Mouse (Mus musculus) T-helper 1 cell (primary cell): ENCODE data around the gene Chst2.

Experiments
- in situ Hi-C: fragments of 300-600 bp; cut with MboI, MseI; formaldehyde crosslinking; loops from one replicate; pipeline ENCODE4 v1.15.1; 2025; ENCODE audit warnings: high pct_unique_total_duplicates

The Chst2 gene

GRCm38 (mm10) chr9:95406571-95407561, at the start of gene Chst2:
TSS of gene Chst2 (minus strand) at chr9:95406722.
- in situ Hi-C loops: no loop called here

GRCm38 (mm10) chr9:95451931-95452330, 45.4 kb upstream of the Chst2 start:
- in situ Hi-C loops: no loop called here

- in situ Hi-C loops: no loop called here
These were observed 44.1 kb upstream of the Chst2 start for GRCm38 (mm10) chr9:95450586-95450985.

- in situ Hi-C loops: no loop called here
These were observed 35.8 kb upstream of the Chst2 start for GRCm38 (mm10) chr9:95442321-95442731.

- in situ Hi-C loops: no loop called here
These were observed 31.4 kb upstream of the Chst2 start for GRCm38 (mm10) chr9:95437883-95438282.

DNA sequence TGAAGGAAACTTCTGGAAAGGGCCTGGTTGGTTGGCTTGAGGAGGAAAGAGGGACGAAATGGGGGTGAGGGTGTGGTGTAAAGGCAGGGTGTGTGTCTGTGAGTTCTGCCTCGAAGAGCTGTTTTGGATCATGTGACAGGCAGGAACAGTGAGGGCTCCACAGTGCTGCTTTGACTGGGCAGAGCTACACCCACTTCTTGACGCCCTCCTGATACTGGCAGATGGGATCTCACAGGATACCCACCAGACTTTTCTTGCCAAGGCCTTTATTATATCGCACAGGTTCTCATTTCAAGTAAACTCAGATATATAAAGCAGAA, 29.7 kb upstream of the Chst2 start:
- in situ Hi-C loops: no loop called here

DNA sequence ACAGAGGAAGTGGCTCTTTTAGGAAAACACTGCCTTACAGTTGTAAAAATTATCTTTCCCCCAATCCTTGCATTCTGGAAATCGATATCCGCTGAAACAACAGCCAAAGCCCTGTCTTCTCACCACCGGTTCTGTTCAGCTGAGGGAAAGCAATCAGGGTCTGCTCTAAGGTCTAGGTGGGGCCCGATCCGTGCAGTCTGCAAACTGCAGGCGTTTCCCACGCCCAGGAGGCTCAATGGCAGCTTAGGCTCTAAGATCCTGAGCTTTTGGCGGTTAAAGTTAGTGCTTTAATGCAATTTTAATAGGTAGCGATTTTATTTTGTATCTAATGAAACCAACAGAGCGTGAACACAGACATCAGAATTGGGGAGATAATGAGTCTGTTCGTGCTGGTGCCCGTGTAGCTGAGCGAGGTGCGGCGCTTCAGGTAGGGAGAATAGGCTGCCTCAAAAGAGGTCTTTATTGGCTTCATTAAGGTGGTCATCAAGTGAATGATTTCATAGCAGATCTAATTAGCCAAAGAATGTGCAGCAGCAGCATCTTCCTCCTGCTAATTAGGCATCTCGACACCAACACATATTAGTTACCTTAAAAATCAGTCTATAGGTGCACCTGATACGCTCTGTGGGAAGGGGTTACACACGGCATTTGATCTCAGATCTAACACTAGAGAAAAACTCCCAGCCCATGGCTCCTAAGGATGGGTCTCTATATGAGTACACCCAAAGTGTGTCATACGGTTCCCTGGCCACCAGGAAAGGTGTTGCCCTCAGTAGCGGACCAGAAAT, 29.2 kb upstream of the Chst2 start:
- in situ Hi-C loops: no loop called here

DNA sequence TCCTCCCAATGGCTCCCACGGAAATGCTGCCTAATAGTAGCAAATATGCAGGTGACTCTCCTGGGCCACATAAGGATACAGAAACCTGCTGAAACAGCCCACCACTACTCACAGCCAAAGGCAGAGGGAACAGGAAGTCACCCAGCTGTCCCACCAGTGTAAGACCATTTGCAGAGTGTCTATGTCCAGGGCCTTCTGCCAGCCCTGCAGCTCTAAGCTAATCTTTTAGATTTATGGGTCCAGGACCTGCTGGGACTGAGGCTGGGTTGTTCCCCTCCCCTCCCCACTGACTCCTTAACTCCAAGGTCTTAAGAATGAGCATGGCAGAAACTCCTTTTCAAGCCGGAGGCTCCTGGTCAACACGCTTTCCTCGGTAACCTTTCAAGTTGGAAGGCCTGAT, 21.8 kb upstream of the Chst2 start:
- in situ Hi-C loops: no loop called here

- in situ Hi-C loops: no loop called here
These were observed 7.4 kb upstream of the Chst2 start for GRCm38 (mm10) chr9:95413911-95414310.

- in situ Hi-C loops: no loop called here
These were observed 5.5 kb upstream of the Chst2 start for GRCm38 (mm10) chr9:95412047-95412446.

- in situ Hi-C loops: no loop called here
These were observed 1.2 kb upstream of the Chst2 start for GRCm38 (mm10) chr9:95407586-95408220.

DNA sequence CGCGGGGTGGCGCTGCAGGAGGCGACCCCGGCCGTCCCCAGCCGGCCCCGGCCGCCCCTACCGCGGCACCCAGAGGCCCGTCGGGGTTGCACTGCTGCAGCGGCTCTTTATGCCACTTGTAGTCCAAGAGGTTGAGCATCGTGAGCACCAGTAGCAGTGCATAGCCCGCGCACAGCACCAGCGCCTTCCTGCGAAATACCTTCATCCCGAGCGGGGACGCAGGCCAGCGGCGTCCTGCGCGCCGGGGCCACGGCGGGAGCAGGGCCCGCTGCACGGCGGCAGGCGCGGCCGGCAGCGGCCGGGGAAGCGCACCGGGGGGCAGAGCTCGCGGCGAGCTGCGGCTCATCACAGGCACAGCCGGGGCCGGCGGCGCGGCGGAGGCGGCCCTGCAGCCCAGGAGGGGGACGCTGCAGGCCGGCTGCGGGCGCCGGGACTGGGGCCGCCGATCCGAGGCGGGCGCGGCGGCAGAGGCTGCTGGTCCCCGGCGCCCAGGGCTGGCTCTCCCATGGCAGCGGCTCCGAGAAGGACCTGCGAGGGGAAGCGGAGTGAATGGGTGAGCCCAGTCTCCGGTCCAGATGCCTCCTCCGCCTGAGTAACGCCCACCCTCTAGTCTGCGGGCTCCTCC, 464 bp downstream of the Chst2 start:
- in situ Hi-C loops: no loop called here

DNA sequence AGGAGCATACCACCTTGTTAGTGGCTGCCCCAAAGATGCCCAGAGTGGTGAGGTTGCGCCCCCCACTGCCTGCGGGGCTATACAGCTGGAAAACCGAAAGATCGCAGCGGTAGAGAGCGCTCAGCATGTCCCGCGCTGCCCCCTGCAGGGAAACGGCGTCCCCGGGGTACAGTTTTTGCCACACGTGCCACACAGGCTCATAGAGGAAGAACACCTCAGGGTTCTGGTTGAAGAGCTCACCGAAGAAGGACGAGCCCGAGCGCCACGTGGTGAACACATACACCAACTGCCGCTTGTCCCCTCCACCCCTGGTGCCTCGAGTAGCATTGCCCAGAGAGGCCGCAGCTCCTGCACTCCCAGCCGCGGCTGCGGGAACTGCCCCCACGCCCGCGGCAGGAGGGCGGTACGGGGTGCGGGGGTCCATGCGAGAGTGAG, 994 bp downstream of the Chst2 start:
- in situ Hi-C loops: no loop called here

GRCm38 (mm10) chr9:95404811-95405465, 1.6 kb downstream of the Chst2 start:
- in situ Hi-C loops: no loop called here

GRCm38 (mm10) chr9:95401686-95402085, 4.8 kb downstream of the Chst2 start:
- in situ Hi-C loops: no loop called here

DNA sequence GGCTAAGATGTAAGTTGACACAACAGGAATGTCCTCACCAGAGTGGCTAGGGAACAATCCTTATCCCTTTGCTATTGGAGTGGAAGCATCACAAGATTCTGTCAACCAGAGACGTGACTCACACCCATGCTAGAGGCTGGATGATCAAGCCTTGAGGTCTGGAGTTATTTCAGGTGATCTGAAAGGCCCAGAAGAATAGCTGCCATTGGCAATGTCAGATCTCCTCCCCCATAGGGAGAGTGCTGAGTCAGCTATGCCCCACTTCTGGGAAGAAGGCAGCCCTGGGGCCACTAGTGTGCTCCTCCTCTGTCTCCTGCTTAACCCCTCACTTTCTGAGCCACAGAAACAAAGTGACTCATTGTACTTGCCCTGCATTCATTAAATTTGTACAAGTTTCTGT, 14.5 kb downstream of the Chst2 start:
- in situ Hi-C loops: no loop called here

GRCm38 (mm10) chr9:95389956-95390355, 16.6 kb downstream of the Chst2 start:
- in situ Hi-C loops: no loop called here

GRCm38 (mm10) chr9:95387881-95388380, 18.6 kb downstream of the Chst2 start:
- in situ Hi-C loops: no loop called here

DNA sequence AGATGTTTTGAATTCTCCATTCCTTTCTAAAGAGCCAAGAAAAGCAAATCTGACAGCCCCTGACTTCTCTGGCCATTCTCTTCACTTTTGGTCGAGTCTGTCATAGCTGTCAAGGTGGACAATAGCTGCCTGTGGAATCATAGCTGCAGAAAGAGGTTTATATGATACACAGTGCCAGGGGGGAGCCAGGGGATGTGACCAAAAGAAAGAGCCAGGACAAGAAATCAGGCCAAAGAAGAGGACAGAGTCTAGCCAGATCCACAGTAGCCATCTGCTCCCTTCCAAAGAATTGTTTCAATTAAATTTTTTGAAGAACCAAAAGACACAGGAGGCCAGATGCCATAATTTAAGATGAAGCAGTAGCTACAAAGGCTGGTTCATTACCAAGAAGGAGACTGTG, 30.6 kb downstream of the Chst2 start:
- in situ Hi-C loops: no loop called here

GRCm38 (mm10) chr9:95375336-95375735, 31.2 kb downstream of the Chst2 start:
- in situ Hi-C loops: no loop called here

- in situ Hi-C loops: no loop called here
These were observed 32.8 kb downstream of the Chst2 start for GRCm38 (mm10) chr9:95373741-95374140.
